Mouse (Mus musculus): ENCODE data around the gene Lpar6. TPM values are rescaled to one million over a fixed set of nuclear protein-coding genes. Genes with fewer than 3 reads are reported as not detected.

Gene Lpar6
- 12.9 TPM in 2 replicates for polyA plus RNA-seq (2011; ENCODE audit: insufficient read depth, insufficient read length, low read depth, missing spikeins)

- TF ChIP-seq CTCF (IDR thresholded peaks at IDR 0.05; ENCODE audit: low read depth, low read length) (no peak), EP300 (IDR thresholded peaks at IDR 0.05; ENCODE audit: insufficient read depth, low read depth, low read length) (no peak), POLR2A (IDR thresholded peaks at IDR 0.05; ENCODE audit: insufficient read depth, low read length) (no peak)
- H3K27me3 ChIP-seq (ENCODE audit: control insufficient read depth, insufficient read depth, low read length, poor library complexity, severe bottlenecking) = no peaks in the 10 kb centered on the region
- peak within 1 kb of the TSS; percentile 96 for H3K27ac ChIP-seq (ENCODE audit: insufficient read depth, low read length)
Observed at GRCm38 (mm10) chr14:73237848-73238321, at the start of gene Lpar6. Gene Lpar6 (plus strand): TSS chr14:73237895.

GRCm38 (mm10) chr14:73199058-73199457, 38.6 kb upstream of the Lpar6 start:
- H3K27ac ChIP-seq (ENCODE audit: insufficient read depth, low read length) = no peak overlapping the region
- no peak overlapping the region for H3K4me3 ChIP-seq (ENCODE audit: low read depth, low read length)
- TF ChIP-seq POLR2A (IDR thresholded peaks at IDR 0.05; ENCODE audit: insufficient read depth, low read length) (no peak), EP300 (IDR thresholded peaks at IDR 0.05; ENCODE audit: insufficient read depth, low read depth, low read length) (no peak), CTCF (IDR thresholded peaks at IDR 0.05; ENCODE audit: low read depth, low read length) (no peak)
- H3K9ac ChIP-seq (ENCODE audit: low read depth, poor library complexity, severe bottlenecking) = no peak overlapping the region
- no peaks in the 10 kb centered on the region for H3K4me1 ChIP-seq (ENCODE audit: control insufficient read depth, insufficient read depth, low read length)
- peaks cover 18% of the 10 kb centered on the region for H3K9me3 ChIP-seq (replicated peaks; ENCODE audit: control insufficient read depth, insufficient read depth, low read length, poor library complexity, severe bottlenecking)
- peaks cover 12% of the 10 kb centered on the region for H3K36me3 ChIP-seq (ENCODE audit: control insufficient read depth, insufficient read depth, low read length, poor library complexity, severe bottlenecking)
- H3K27me3 ChIP-seq (ENCODE audit: control insufficient read depth, insufficient read depth, low read length, poor library complexity, severe bottlenecking) = no peaks in the 10 kb centered on the region

More at GRCm38 (mm10) chr14:73237848-73238321, at the start of gene Lpar6:
- peak within 1 kb of the TSS; percentile 83 for H3K9ac ChIP-seq (ENCODE audit: low read depth, poor library complexity, severe bottlenecking)
- peaks cover 4% of the 10 kb centered on the region for H3K36me3 ChIP-seq (ENCODE audit: control insufficient read depth, insufficient read depth, low read length, poor library complexity, severe bottlenecking)
- H3K4me3 ChIP-seq (ENCODE audit: low read depth, low read length) = peak within 1 kb of the TSS; percentile 95
- peaks cover 7% of the 10 kb centered on the region for H3K4me1 ChIP-seq (ENCODE audit: control insufficient read depth, insufficient read depth, low read length)
- H3K9me3 ChIP-seq (replicated peaks; ENCODE audit: control insufficient read depth, insufficient read depth, low read length, poor library complexity, severe bottlenecking) = peaks cover under 1% of the 10 kb centered on the region; the same call in 1 of the 2 replicates

GRCm38 (mm10) chr14:73201447-73201846, 36.2 kb upstream of the Lpar6 start:
- TF ChIP-seq POLR2A (IDR thresholded peaks at IDR 0.05; ENCODE audit: insufficient read depth, low read length) = no peak
- TF ChIP-seq EP300 (IDR thresholded peaks at IDR 0.05; ENCODE audit: insufficient read depth, low read depth, low read length) = no peak
- TF ChIP-seq CTCF (IDR thresholded peaks at IDR 0.05; ENCODE audit: low read depth, low read length) = no peak

GRCm38 (mm10) chr14:73204016-73204415, 33.7 kb upstream of the Lpar6 start:
- TF ChIP-seq EP300 (IDR thresholded peaks at IDR 0.05; ENCODE audit: insufficient read depth, low read depth, low read length) = no peak
- TF ChIP-seq CTCF (IDR thresholded peaks at IDR 0.05; ENCODE audit: low read depth, low read length) = no peak
- TF ChIP-seq POLR2A (IDR thresholded peaks at IDR 0.05; ENCODE audit: insufficient read depth, low read length) = no peak
- Histone ChIP-seq H3K27me3 (ENCODE audit: control insufficient read depth, insufficient read depth, low read length, poor library complexity, severe bottlenecking) (no peaks in the 10 kb centered on the region), H3K9ac (ENCODE audit: low read depth, poor library complexity, severe bottlenecking) (no peak overlapping the region), H3K27ac (ENCODE audit: insufficient read depth, low read length) (no peak overlapping the region), H3K4me1 (ENCODE audit: control insufficient read depth, insufficient read depth, low read length) (no peaks in the 10 kb centered on the region), H3K9me3 (replicated peaks; ENCODE audit: control insufficient read depth, insufficient read depth, low read length, poor library complexity, severe bottlenecking) (no peaks in the 10 kb centered on the region; the same call in 1 of the 2 replicates), H3K4me3 (ENCODE audit: low read depth, low read length) (no peak overlapping the region), H3K36me3 (ENCODE audit: control insufficient read depth, insufficient read depth, low read length, poor library complexity, severe bottlenecking) (no peaks in the 10 kb centered on the region)

More at GRCm38 (mm10) chr14:73201447-73201846, 36.2 kb upstream of the Lpar6 start:
- H3K9me3 ChIP-seq (replicated peaks; ENCODE audit: control insufficient read depth, insufficient read depth, low read length, poor library complexity, severe bottlenecking) = no peaks in the 10 kb centered on the region; the same call in none of the 2 replicates
- no peak overlapping the region for H3K9ac ChIP-seq (ENCODE audit: low read depth, poor library complexity, severe bottlenecking)
- peaks cover 5% of the 10 kb centered on the region; the same call in 1 of the 2 replicates for H3K36me3 ChIP-seq (ENCODE audit: control insufficient read depth, insufficient read depth, low read length, poor library complexity, severe bottlenecking)
- no peaks in the 10 kb centered on the region for H3K27me3 ChIP-seq (ENCODE audit: control insufficient read depth, insufficient read depth, low read length, poor library complexity, severe bottlenecking)
- H3K4me1 ChIP-seq (ENCODE audit: control insufficient read depth, insufficient read depth, low read length) = no peaks in the 10 kb centered on the region
- H3K27ac ChIP-seq (ENCODE audit: insufficient read depth, low read length) = no peak overlapping the region
- H3K4me3 ChIP-seq (ENCODE audit: low read depth, low read length) = no peak overlapping the region

- Histone ChIP-seq H3K27me3 (ENCODE audit: control insufficient read depth, insufficient read depth, low read length, poor library complexity, severe bottlenecking) (no peaks in the 10 kb centered on the region), H3K27ac (ENCODE audit: insufficient read depth, low read length) (no peak overlapping the region), H3K4me3 (ENCODE audit: low read depth, low read length) (no peak overlapping the region), H3K36me3 (ENCODE audit: control insufficient read depth, insufficient read depth, low read length, poor library complexity, severe bottlenecking) (no peaks in the 10 kb centered on the region), H3K9me3 (replicated peaks; ENCODE audit: control insufficient read depth, insufficient read depth, low read length, poor library complexity, severe bottlenecking) (no peaks in the 10 kb centered on the region), H3K4me1 (ENCODE audit: control insufficient read depth, insufficient read depth, low read length) (no peaks in the 10 kb centered on the region), H3K9ac (ENCODE audit: low read depth, poor library complexity, severe bottlenecking) (no peak overlapping the region)
- TF ChIP-seq POLR2A (IDR thresholded peaks at IDR 0.05; ENCODE audit: insufficient read depth, low read length) (no peak), CTCF (IDR thresholded peaks at IDR 0.05; ENCODE audit: low read depth, low read length) (no peak), EP300 (IDR thresholded peaks at IDR 0.05; ENCODE audit: insufficient read depth, low read depth, low read length) (no peak)
Observed at GRCm38 (mm10) chr14:73209262-73209661, 28.4 kb upstream of the Lpar6 start.

- H3K9me3 ChIP-seq (replicated peaks; ENCODE audit: control insufficient read depth, insufficient read depth, low read length, poor library complexity, severe bottlenecking) = no peaks in the 10 kb centered on the region
- H3K4me1 ChIP-seq (ENCODE audit: control insufficient read depth, insufficient read depth, low read length) = no peaks in the 10 kb centered on the region
- no peak overlapping the region for H3K4me3 ChIP-seq (ENCODE audit: low read depth, low read length)
- TF ChIP-seq EP300 (IDR thresholded peaks at IDR 0.05; ENCODE audit: insufficient read depth, low read depth, low read length) = no peak
- no peak for TF ChIP-seq POLR2A (IDR thresholded peaks at IDR 0.05; ENCODE audit: insufficient read depth, low read length)
- TF ChIP-seq CTCF (IDR thresholded peaks at IDR 0.05; ENCODE audit: low read depth, low read length) = no peak
- no peaks in the 10 kb centered on the region for H3K27me3 ChIP-seq (ENCODE audit: control insufficient read depth, insufficient read depth, low read length, poor library complexity, severe bottlenecking)
- no peaks in the 10 kb centered on the region for H3K36me3 ChIP-seq (ENCODE audit: control insufficient read depth, insufficient read depth, low read length, poor library complexity, severe bottlenecking)
- no peak overlapping the region for H3K9ac ChIP-seq (ENCODE audit: low read depth, poor library complexity, severe bottlenecking)
- H3K27ac ChIP-seq (ENCODE audit: insufficient read depth, low read length) = no peak overlapping the region
Observed at GRCm38 (mm10) chr14:73210196-73210595, 27.5 kb upstream of the Lpar6 start.

All from ES-Bruce4 (cell line).